Mouse (Mus musculus) neural tube, embryonic 12.5 days (tissue): ENCODE data around the gene Tmem108. TPM values are rescaled to one million over a fixed set of nuclear protein-coding genes. Genes with fewer than 3 reads are reported as not detected.

Source experiments
- ATAC-seq: fragments of 200-750 bp; cut with Nextera tagmentation; 2 replicates; pipeline ENCODE4 v1.8.0; 2017; ENCODE audit warnings: low read depth, mild to moderate bottlenecking, moderate TSS enrichment, moderate library complexity; ENCODE audit not compliant: low FRiP score
- H3K27ac ChIP-seq: fragments of 300-500 bp; sonication (generic); 2 replicates; pipeline ENCODE4 v1.5.1; 2016
- H3K27me3 ChIP-seq: fragments of 300-500 bp; sonication (generic); replicated peaks from 2 replicates; pipeline ENCODE4 v1.6.1; 2016; ENCODE audit warnings: mild to moderate bottlenecking
- H3K36me3 ChIP-seq: fragments of 300-500 bp; sonication (generic); 2 replicates; pipeline ENCODE4 v1.6.1; 2016; ENCODE audit warnings: mild to moderate bottlenecking
- H3K4me1 ChIP-seq: fragments of 300-500 bp; sonication (generic); 2 replicates; pipeline ENCODE4 v1.6.1; 2016
- H3K4me2 ChIP-seq: fragments of 300-500 bp; sonication (generic); replicated peaks from 2 replicates; pipeline ENCODE4 v1.6.1; 2016; ENCODE audit warnings: mild to moderate bottlenecking
- H3K4me3 ChIP-seq: fragments of 300-500 bp; sonication (generic); 2 replicates; pipeline ENCODE4 v1.5.1; 2016
- H3K9ac ChIP-seq: fragments of 300-500 bp; sonication (generic); 2 replicates; pipeline ENCODE4 v1.6.1; 2016; ENCODE audit warnings: mild to moderate bottlenecking
- H3K9me3 ChIP-seq: fragments of 300-500 bp; sonication (generic); 2 replicates; pipeline ENCODE4 v1.6.1; 2016; ENCODE audit warnings: mild to moderate bottlenecking
- WGBS: fragments of 180-500 bp; shearing (Covaris S2); methylation state at CpG from one replicate; pipeline ENCODE4 v1.1.7; 2016; 5-methylcytosine and 5-hydroxymethylcytosine counted together
- polyA plus RNA-seq: library from polyadenylated mRNA; unstranded; fragments of >200 nt; fragmentation: Nextera tagmentation; extraction: Ambion mirVana; gene quantifications from 2 replicates; pipeline ENCODE4 v1.2.1, GENCODE M21; 2016

Tmem108 gene
- polyA plus RNA-seq, 1 experiment from 2014 or later, result 25.8 TPM

- Histone ChIP-seq H3K27ac (no peak overlapping the region; the same call in 1 of the 2 replicates), H3K9me3 (no peaks in the 10 kb centered on the region), H3K36me3 (no peaks in the 10 kb centered on the region), H3K9ac (no peak overlapping the region), H3K27me3 (no peaks in the 10 kb centered on the region; the same call in 1 of the 2 replicates), H3K4me1 (peaks cover 19% of the 10 kb centered on the region), H3K4me2 (0 out of 2 replicates have a peak overlapping the region, but pooled peaks have one; percentile 20), H3K4me3 (no peak overlapping the region)
- 2% methylated on average over 5 of the region's 5 CpGs for WGBS
- peak; percentile 74 for ATAC-seq
These were observed 187.5 kb downstream of the Tmem108 start for GRCm38 (mm10) chr9:103573994-103574750.

- H3K9ac ChIP-seq, result no peak overlapping the region
- H3K4me1 ChIP-seq, result peaks cover 17% of the 10 kb centered on the region
- no peak overlapping the region for H3K4me2 ChIP-seq
- H3K9me3 ChIP-seq, result no peaks in the 10 kb centered on the region
- no peaks in the 10 kb centered on the region; the same call in 1 of the 2 replicates for H3K27me3 ChIP-seq
- H3K27ac ChIP-seq, result no peak overlapping the region
- no peaks in the 10 kb centered on the region for H3K36me3 ChIP-seq
- H3K4me3 ChIP-seq, result no peak overlapping the region
- no peak for ATAC-seq
- WGBS, result 71% methylated on average over 14 of the region's 14 CpGs
These were observed 191.4 kb downstream of the Tmem108 start for GRCm38 (mm10) chr9:103570158-103570741.

DNA sequence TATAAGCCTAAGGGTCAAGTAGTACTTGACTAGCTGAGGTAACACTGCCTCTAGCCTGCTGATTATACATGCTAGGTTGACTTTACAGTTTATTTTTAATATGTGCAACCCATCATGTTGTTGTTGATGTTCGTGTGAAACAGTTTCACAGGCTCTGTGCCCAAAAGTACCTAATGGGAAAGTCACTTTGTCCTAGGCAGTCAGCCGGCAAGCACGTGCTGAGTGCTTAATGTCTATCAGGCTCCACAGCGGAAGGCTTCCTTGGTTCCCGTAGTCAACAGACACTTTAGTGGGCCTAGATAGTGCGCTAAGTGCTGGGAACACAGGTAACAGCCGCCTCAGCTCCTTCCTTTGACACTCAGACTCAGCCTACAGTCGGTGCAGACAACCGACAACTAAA is 192.7 kb downstream of the Tmem108 start:
- H3K27me3 ChIP-seq, result no peaks in the 10 kb centered on the region; the same call in 1 of the 2 replicates
- ATAC-seq, result no peak
- H3K27ac ChIP-seq, result no peak overlapping the region
- no peaks in the 10 kb centered on the region for H3K36me3 ChIP-seq
- H3K4me1 ChIP-seq, result peaks cover 6% of the 10 kb centered on the region
- H3K4me2 ChIP-seq, result no peak overlapping the region
- H3K9ac ChIP-seq, result no peak overlapping the region
- H3K9me3 ChIP-seq, result no peaks in the 10 kb centered on the region
- H3K4me3 ChIP-seq, result no peak overlapping the region
- 93% methylated on average over 9 of the region's 9 CpGs for WGBS

GRCm38 (mm10) chr9:103565186-103565585 is 196.5 kb downstream of the Tmem108 start:
- 94% methylated on average over 9 of the region's 9 CpGs for WGBS
- H3K4me1 ChIP-seq, result peaks cover 10% of the 10 kb centered on the region; the same call in 1 of the 2 replicates
- ATAC-seq, result no peak

DNA sequence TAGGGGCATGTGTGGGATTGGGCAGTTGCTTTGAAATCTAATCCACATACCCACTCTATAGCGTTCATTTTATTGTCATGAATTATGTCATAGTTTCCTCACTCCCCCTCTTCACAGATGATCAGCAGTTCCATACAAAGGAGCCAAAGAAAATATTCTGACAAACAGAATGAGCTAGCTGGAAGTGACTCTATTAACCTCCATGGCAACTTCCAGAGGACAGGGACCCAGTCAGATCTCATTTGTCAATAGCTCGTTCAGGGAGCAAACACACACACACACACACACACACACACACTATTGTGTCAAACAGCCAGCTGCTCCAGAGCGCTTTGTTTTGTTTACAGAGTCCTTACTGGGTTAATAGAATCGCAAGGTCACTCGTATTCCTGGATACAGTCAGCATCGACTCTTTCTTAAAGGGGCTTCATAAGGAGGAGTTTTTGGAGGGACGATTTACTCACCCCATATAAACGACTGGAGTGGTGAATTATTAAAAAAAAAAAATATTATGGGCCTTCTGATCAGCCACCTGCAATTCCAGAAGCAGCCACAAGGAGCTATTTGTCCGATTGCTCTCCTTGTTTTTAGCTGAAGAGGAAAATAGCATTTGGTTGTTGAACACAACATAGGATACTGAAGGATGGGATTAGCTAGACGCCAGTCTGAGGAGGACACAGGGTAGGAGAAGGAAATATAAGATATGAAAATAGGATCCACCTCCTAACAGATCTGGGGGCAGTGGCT is 197.6 kb downstream of the Tmem108 start:
- Histone ChIP-seq H3K27me3 (no peaks in the 10 kb centered on the region), H3K27ac (no peak overlapping the region), H3K9me3 (no peaks in the 10 kb centered on the region), H3K9ac (no peak overlapping the region), H3K4me2 (no peak overlapping the region), H3K4me3 (no peak overlapping the region), H3K36me3 (no peaks in the 10 kb centered on the region), H3K4me1 (peaks cover 14% of the 10 kb centered on the region; the same call in 1 of the 2 replicates)
- ATAC-seq, result no peak
- 39% methylated on average over 10 of the region's 10 CpGs for WGBS

More at GRCm38 (mm10) chr9:103565186-103565585, 196.5 kb downstream of the Tmem108 start:
- H3K9me3 ChIP-seq, result no peaks in the 10 kb centered on the region
- no peaks in the 10 kb centered on the region for H3K36me3 ChIP-seq
- no peak overlapping the region for H3K4me3 ChIP-seq
- no peak overlapping the region for H3K4me2 ChIP-seq
- no peaks in the 10 kb centered on the region for H3K27me3 ChIP-seq
- H3K27ac ChIP-seq, result no peak overlapping the region
- no peak overlapping the region for H3K9ac ChIP-seq

DNA sequence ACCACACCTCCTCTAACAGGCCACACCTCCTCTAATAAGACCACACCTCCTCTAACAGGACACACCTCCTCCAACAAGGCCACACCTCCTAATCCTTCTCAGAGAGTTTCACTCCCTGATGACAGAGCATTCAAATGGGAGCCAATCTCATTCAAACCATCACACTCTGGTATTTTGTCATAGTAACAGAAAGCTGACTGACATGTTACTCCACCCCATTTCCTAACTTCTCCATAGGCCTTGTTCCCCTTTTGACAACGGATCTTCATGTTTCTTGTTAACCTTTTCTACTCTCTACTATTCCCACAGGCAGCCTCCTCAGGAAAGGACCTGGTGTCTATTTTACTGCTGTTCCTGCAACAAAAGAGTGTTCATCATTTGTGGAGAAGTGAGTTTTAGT is 199.6 kb downstream of the Tmem108 start:
- H3K36me3 ChIP-seq, result no peaks in the 10 kb centered on the region
- WGBS, result 98% methylated on average over 1 of the region's 1 CpGs
- H3K4me2 ChIP-seq, result no peak overlapping the region
- H3K27me3 ChIP-seq, result no peaks in the 10 kb centered on the region
- no peaks in the 10 kb centered on the region for H3K9me3 ChIP-seq
- H3K9ac ChIP-seq, result no peak overlapping the region
- no peak overlapping the region for H3K27ac ChIP-seq
- H3K4me1 ChIP-seq, result peaks cover 17% of the 10 kb centered on the region; the same call in 1 of the 2 replicates
- ATAC-seq, result no peak
- no peak overlapping the region for H3K4me3 ChIP-seq

DNA sequence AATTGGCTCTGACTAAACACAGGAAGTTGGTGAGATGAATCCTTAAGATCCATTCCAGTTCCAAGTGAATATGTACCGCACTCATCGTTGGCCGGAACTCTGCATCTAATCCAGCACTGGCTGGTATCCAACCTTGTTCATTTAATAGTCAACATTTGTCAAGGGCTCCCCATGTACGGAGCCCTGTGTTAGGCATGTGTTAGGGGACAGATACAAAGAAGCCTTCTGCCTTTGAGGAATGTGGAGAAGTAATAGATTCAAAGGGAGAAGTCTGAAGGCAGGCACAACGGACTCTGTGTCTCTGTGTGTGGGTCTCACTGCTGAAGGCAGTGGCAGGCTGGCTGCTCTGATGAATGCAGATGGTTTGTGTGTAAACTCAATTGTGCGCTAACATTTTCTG is 202.9 kb downstream of the Tmem108 start:
- Histone ChIP-seq H3K36me3 (no peaks in the 10 kb centered on the region), H3K27me3 (0 out of 2 replicates have a peak, but pooled peaks cover 5% of the 10 kb centered on the region), H3K4me3 (no peak overlapping the region), H3K27ac (no peak overlapping the region), H3K4me1 (peaks cover 23% of the 10 kb centered on the region; the same call in 1 of the 2 replicates), H3K9ac (no peak overlapping the region), H3K4me2 (no peak overlapping the region), H3K9me3 (no peaks in the 10 kb centered on the region)
- peak; percentile 49; the same call in 1 of the 2 replicates for ATAC-seq
- WGBS, result 52% methylated on average over 6 of the region's 6 CpGs

DNA sequence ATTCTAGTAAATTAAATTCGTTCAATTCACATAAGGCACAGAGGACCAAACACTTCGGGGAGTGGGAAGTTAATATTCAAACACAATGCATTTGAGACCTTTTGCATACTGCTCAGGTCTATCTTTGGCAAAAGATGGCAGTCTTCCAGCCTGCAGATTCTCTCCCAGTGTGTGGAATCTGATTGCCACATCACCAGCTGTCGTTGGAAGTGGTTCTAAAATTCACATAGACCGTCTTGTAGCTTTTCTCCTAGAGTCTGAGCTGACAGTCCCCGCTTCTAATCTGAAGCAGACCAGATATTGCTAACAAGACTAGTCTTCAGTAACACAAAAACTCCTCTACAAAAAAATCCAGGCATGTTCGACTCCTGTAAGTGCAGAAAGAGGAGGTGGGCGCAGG is 203.4 kb downstream of the Tmem108 start:
- Histone ChIP-seq H3K27me3 (0 out of 2 replicates have a peak, but pooled peaks cover 5% of the 10 kb centered on the region), H3K9ac (no peak overlapping the region), H3K27ac (no peak overlapping the region), H3K36me3 (no peaks in the 10 kb centered on the region), H3K9me3 (no peaks in the 10 kb centered on the region), H3K4me3 (no peak overlapping the region), H3K4me2 (no peak overlapping the region), H3K4me1 (peaks cover 18% of the 10 kb centered on the region; the same call in 1 of the 2 replicates)
- 83% methylated on average over 7 of the region's 7 CpGs for WGBS
- no peak for ATAC-seq

DNA sequence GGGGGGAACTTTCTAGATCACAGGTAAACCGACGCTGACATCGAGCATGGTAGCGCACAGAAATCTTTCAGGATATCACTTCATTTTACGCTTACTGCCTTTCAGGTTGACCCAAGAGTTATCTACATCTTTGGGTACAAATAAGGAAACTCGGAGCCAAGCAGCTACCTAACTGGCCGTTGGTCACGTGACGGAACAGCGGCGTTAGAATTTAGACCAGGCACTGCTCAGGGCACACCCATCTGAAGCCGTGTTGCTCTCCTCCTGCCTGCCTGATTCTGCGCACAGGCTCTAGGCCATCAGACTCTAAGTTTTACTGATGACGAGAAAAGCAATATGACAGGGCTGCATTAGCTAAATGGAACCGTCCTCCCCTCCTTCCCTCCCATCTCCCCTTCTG is 204.6 kb downstream of the Tmem108 start:
- Histone ChIP-seq H3K27me3 (peaks cover 10% of the 10 kb centered on the region; the same call in 1 of the 2 replicates), H3K9me3 (no peaks in the 10 kb centered on the region), H3K27ac (no peak overlapping the region), H3K36me3 (no peaks in the 10 kb centered on the region), H3K4me2 (no peak overlapping the region), H3K4me3 (no peak overlapping the region), H3K9ac (no peak overlapping the region), H3K4me1 (peaks cover 19% of the 10 kb centered on the region; the same call in 1 of the 2 replicates)
- WGBS, result 90% methylated on average over 15 of the region's 15 CpGs
- ATAC-seq, result no peak

- Histone ChIP-seq H3K4me2 (no peak overlapping the region), H3K9ac (no peak overlapping the region), H3K4me3 (no peak overlapping the region), H3K9me3 (no peaks in the 10 kb centered on the region), H3K27ac (no peak overlapping the region), H3K36me3 (no peaks in the 10 kb centered on the region), H3K27me3 (peaks cover 10% of the 10 kb centered on the region; the same call in 1 of the 2 replicates), H3K4me1 (peaks cover 32% of the 10 kb centered on the region)
- no peak for ATAC-seq
- WGBS, result 63% methylated on average over 6 of the region's 6 CpGs
These were observed 206.3 kb downstream of the Tmem108 start for GRCm38 (mm10) chr9:103555334-103555733.

DNA sequence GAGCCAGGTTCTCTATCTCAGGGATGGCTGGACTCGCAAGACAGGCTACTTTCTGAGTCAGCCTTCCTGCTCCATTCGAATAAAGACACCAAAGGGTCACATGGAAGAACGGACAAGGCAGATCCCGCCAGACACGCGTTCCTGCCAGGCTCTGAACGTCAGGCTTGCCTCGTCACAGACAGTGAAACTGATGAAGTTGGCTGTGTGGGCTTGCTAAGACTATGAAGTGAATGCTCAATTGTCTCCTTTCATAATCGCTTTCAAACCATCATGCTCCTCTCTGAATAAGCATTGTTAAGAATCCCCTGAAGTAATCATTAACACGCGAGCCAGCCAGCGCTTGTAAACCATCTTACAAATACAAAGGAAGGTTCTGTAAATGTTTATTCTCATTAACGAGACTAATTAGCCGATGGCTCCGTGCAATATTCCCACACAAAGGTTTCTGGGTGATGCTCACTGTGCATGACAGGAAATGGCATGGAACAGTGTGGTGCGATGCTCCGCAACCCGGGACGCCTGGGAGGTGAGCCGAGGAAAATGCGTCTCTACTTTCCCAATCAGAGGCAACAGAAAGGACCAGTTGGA is 210.9 kb downstream of the Tmem108 start:
- H3K4me2 ChIP-seq, result peak overlapping the region; percentile 20
- 19% methylated on average over 21 of the region's 21 CpGs for WGBS
- peaks cover 6% of the 10 kb centered on the region; the same call in 1 of the 2 replicates for H3K27me3 ChIP-seq
- peaks cover 30% of the 10 kb centered on the region for H3K4me1 ChIP-seq
- H3K27ac ChIP-seq, result no peak overlapping the region
- no peaks in the 10 kb centered on the region for H3K36me3 ChIP-seq
- no peaks in the 10 kb centered on the region for H3K9me3 ChIP-seq
- ATAC-seq, result peak; percentile 60; the same call in 1 of the 2 replicates
- no peak overlapping the region for H3K9ac ChIP-seq
- H3K4me3 ChIP-seq, result no peak overlapping the region
